Mouse (Mus musculus): ENCODE measurements around the gene Kntc1. TPM values are rescaled to one million over a fixed set of nuclear protein-coding genes. Genes with fewer than 3 reads are reported as not detected.
A peak's percentile ranks its signal among the peaks of the same experiment; 100 is the strongest.

Kntc1 gene
- polyA plus RNA-seq, 1 experiment = 12.6 TPM

GRCm38 (mm10) chr5:123837371-123837770 lies 87.9 kb downstream of the Kntc1 start:
- TF ChIP-seq CTCF (IDR thresholded peaks at IDR 0.05; ENCODE audit: borderline replicate concordance, control insufficient read depth, extremely low read depth, insufficient read depth, low read length, poor library complexity) (no peak), POLR2A (IDR thresholded peaks at IDR 0.05; ENCODE audit: control insufficient read depth, extremely low read depth, insufficient read depth, low read length, poor library complexity) (no peak)
- 88% methylated on average over 4 of the region's 4 CpGs for WGBS
- Histone ChIP-seq H3K36me3 (ENCODE audit: control insufficient read depth, insufficient read depth, low read length) (no peaks in the 10 kb centered on the region), H3K4me3 (ENCODE audit: control insufficient read depth, insufficient read depth, low read length) (no peak overlapping the region), H3K27ac (ENCODE audit: control insufficient read depth, insufficient read depth, low read length) (no peak overlapping the region), H3K4me1 (replicated peaks; ENCODE audit: control insufficient read depth, insufficient read depth, low read length) (no peaks in the 10 kb centered on the region), H3K27me3 (ENCODE audit: control insufficient read depth, insufficient read depth, low read length) (no peaks in the 10 kb centered on the region)
- no peak for DNase-seq

- Histone ChIP-seq H3K27me3 (ENCODE audit: control insufficient read depth, insufficient read depth, low read length) (no peaks in the 10 kb centered on the region), H3K27ac (ENCODE audit: control insufficient read depth, insufficient read depth, low read length) (no peak overlapping the region), H3K4me1 (replicated peaks; ENCODE audit: control insufficient read depth, insufficient read depth, low read length) (peaks cover 4% of the 10 kb centered on the region; the same call in 1 of the 2 replicates), H3K4me3 (ENCODE audit: control insufficient read depth, insufficient read depth, low read length) (no peak overlapping the region), H3K36me3 (ENCODE audit: control insufficient read depth, insufficient read depth, low read length) (no peaks in the 10 kb centered on the region)
- no peak for DNase-seq
- TF ChIP-seq CTCF (IDR thresholded peaks at IDR 0.05; ENCODE audit: borderline replicate concordance, control insufficient read depth, extremely low read depth, insufficient read depth, low read length, poor library complexity) = no peak
- TF ChIP-seq POLR2A (IDR thresholded peaks at IDR 0.05; ENCODE audit: control insufficient read depth, extremely low read depth, insufficient read depth, low read length, poor library complexity) = no peak
- 90% methylated on average over 11 of the region's 11 CpGs for WGBS
Measured at GRCm38 (mm10) chr5:123842221-123842934, 92.9 kb downstream of the Kntc1 start.

- 86% methylated on average over 3 of the region's 3 CpGs for WGBS
- H3K4me1 ChIP-seq (replicated peaks; ENCODE audit: control insufficient read depth, insufficient read depth, low read length) = peaks cover 4% of the 10 kb centered on the region; the same call in 1 of the 2 replicates
- DNase-seq = no peak
Measured at GRCm38 (mm10) chr5:123842935-123843282, 93.4 kb downstream of the Kntc1 start.

GRCm38 (mm10) chr5:123843816-123844215 lies 94.3 kb downstream of the Kntc1 start:
- TF ChIP-seq POLR2A (IDR thresholded peaks at IDR 0.05; ENCODE audit: control insufficient read depth, extremely low read depth, insufficient read depth, low read length, poor library complexity) = no peak
- TF ChIP-seq CTCF (IDR thresholded peaks at IDR 0.05; ENCODE audit: borderline replicate concordance, control insufficient read depth, extremely low read depth, insufficient read depth, low read length, poor library complexity) = no peak

More at GRCm38 (mm10) chr5:123842935-123843282, 93.4 kb downstream of the Kntc1 start:
- TF ChIP-seq POLR2A (IDR thresholded peaks at IDR 0.05; ENCODE audit: control insufficient read depth, extremely low read depth, insufficient read depth, low read length, poor library complexity) (no peak), CTCF (IDR thresholded peaks at IDR 0.05; ENCODE audit: borderline replicate concordance, control insufficient read depth, extremely low read depth, insufficient read depth, low read length, poor library complexity) (no peak)
- Histone ChIP-seq H3K4me3 (ENCODE audit: control insufficient read depth, insufficient read depth, low read length) (no peak overlapping the region), H3K27ac (ENCODE audit: control insufficient read depth, insufficient read depth, low read length) (no peak overlapping the region), H3K27me3 (ENCODE audit: control insufficient read depth, insufficient read depth, low read length) (no peaks in the 10 kb centered on the region), H3K36me3 (ENCODE audit: control insufficient read depth, insufficient read depth, low read length) (no peaks in the 10 kb centered on the region)

GRCm38 (mm10) chr5:123844316-123844715 lies 94.8 kb downstream of the Kntc1 start:
- DNase-seq = no peak
- H3K27me3 ChIP-seq (ENCODE audit: control insufficient read depth, insufficient read depth, low read length) = no peaks in the 10 kb centered on the region
- H3K4me3 ChIP-seq (ENCODE audit: control insufficient read depth, insufficient read depth, low read length) = no peak overlapping the region
- H3K4me1 ChIP-seq (replicated peaks; ENCODE audit: control insufficient read depth, insufficient read depth, low read length) = peaks cover 4% of the 10 kb centered on the region; the same call in 1 of the 2 replicates
- H3K36me3 ChIP-seq (ENCODE audit: control insufficient read depth, insufficient read depth, low read length) = no peaks in the 10 kb centered on the region
- TF ChIP-seq POLR2A (IDR thresholded peaks at IDR 0.05; ENCODE audit: control insufficient read depth, extremely low read depth, insufficient read depth, low read length, poor library complexity) (no peak), CTCF (IDR thresholded peaks at IDR 0.05; ENCODE audit: borderline replicate concordance, control insufficient read depth, extremely low read depth, insufficient read depth, low read length, poor library complexity) (no peak)
- no peak overlapping the region for H3K27ac ChIP-seq (ENCODE audit: control insufficient read depth, insufficient read depth, low read length)
- WGBS = 98% methylated on average over 14 of the region's 14 CpGs

More at GRCm38 (mm10) chr5:123843816-123844215, 94.3 kb downstream of the Kntc1 start:
- no peak for DNase-seq
- Histone ChIP-seq H3K27ac (ENCODE audit: control insufficient read depth, insufficient read depth, low read length) (no peak overlapping the region), H3K4me1 (replicated peaks; ENCODE audit: control insufficient read depth, insufficient read depth, low read length) (peaks cover 4% of the 10 kb centered on the region; the same call in 1 of the 2 replicates), H3K27me3 (ENCODE audit: control insufficient read depth, insufficient read depth, low read length) (no peaks in the 10 kb centered on the region), H3K36me3 (ENCODE audit: control insufficient read depth, insufficient read depth, low read length) (no peaks in the 10 kb centered on the region), H3K4me3 (ENCODE audit: control insufficient read depth, insufficient read depth, low read length) (no peak overlapping the region)
- WGBS = 95% methylated on average over 4 of the region's 4 CpGs

- no peak overlapping the region for H3K27ac ChIP-seq (ENCODE audit: control insufficient read depth, insufficient read depth, low read length)
- no peak overlapping the region for H3K4me3 ChIP-seq (ENCODE audit: control insufficient read depth, insufficient read depth, low read length)
- WGBS = 7% methylated on average over 2 of the region's 2 CpGs
- TF ChIP-seq CTCF (IDR thresholded peaks at IDR 0.05; ENCODE audit: borderline replicate concordance, control insufficient read depth, extremely low read depth, insufficient read depth, low read length, poor library complexity) = no peak
- no peaks in the 10 kb centered on the region for H3K36me3 ChIP-seq (ENCODE audit: control insufficient read depth, insufficient read depth, low read length)
- peak; percentile 8 for DNase-seq
- H3K27me3 ChIP-seq (ENCODE audit: control insufficient read depth, insufficient read depth, low read length) = no peaks in the 10 kb centered on the region
- H3K4me1 ChIP-seq (replicated peaks; ENCODE audit: control insufficient read depth, insufficient read depth, low read length) = peaks cover 5% of the 10 kb centered on the region
Measured at GRCm38 (mm10) chr5:123851398-123851797, 101.9 kb downstream of the Kntc1 start.
